Mouse (Mus musculus): ENCODE results near the gene Safb. TPM values are rescaled to one million over a fixed set of nuclear protein-coding genes. Genes with fewer than 3 reads are reported as not detected.

The Safb gene
- total RNA-seq (2021) = 100 to 1,000 TPM; 178 to 183 TPM

GRCm38 (mm10) chr17:56584257-56585130 is at the start of gene Safb, which contains the start of gene Safb2:
Safb (plus strand) TSS chr17:56584825.
Safb2 (minus strand) TSS chr17:56584585.
- DNase-seq = peak; percentile 100

GRCm38 (mm10) chr17:56536192-56536591 is 48.4 kb upstream of the Safb start:
- peak in 1 of 2 experiments; percentile 54 for DNase-seq

GRCm38 (mm10) chr17:56536874-56537273 is 47.8 kb upstream of the Safb start:
- no peak for DNase-seq

GRCm38 (mm10) chr17:56537912-56538311 is 46.7 kb upstream of the Safb start:
- DNase-seq = peak in 1 of 2 experiments; percentile 34

GRCm38 (mm10) chr17:56540562-56540975 is 44.1 kb upstream of the Safb start:
- peak in 1 of 2 experiments; percentile 1 for DNase-seq

GRCm38 (mm10) chr17:56542736-56543135 is 41.9 kb upstream of the Safb start:
- DNase-seq = peak in 1 of 2 experiments; percentile 13

GRCm38 (mm10) chr17:56543684-56544224 is 40.9 kb upstream of the Safb start:
- peak in 1 of 2 experiments; percentile 1 for DNase-seq

- no peak for DNase-seq
These were observed 39.8 kb upstream of the Safb start for GRCm38 (mm10) chr17:56544699-56545387.

GRCm38 (mm10) chr17:56545945-56546344 is 38.7 kb upstream of the Safb start:
- peak in 1 of 2 experiments; percentile 1 for DNase-seq

- peak in 1 of 2 experiments; percentile 1 for DNase-seq
These were observed 38.0 kb upstream of the Safb start for GRCm38 (mm10) chr17:56546576-56546975.

GRCm38 (mm10) chr17:56547116-56547845 is 37.3 kb upstream of the Safb start:
- DNase-seq = peak in 1 of 2 experiments; percentile 22

- DNase-seq = peak in 1 of 2 experiments; percentile 5
These were observed 36.6 kb upstream of the Safb start for GRCm38 (mm10) chr17:56547846-56548604.

GRCm38 (mm10) chr17:56548605-56549105 is 36.0 kb upstream of the Safb start:
- peak in 1 of 2 experiments; percentile 1 for DNase-seq

- peak; percentile 6 to 10 for DNase-seq
These were observed 33.7 kb upstream of the Safb start for GRCm38 (mm10) chr17:56550784-56551475.

GRCm38 (mm10) chr17:56551841-56552581 is 32.6 kb upstream of the Safb start:
- DNase-seq = peak; percentile 33 to 37

- DNase-seq = peak; percentile 80 to 81
These were observed 31.8 kb upstream of the Safb start for GRCm38 (mm10) chr17:56552781-56553363.

- DNase-seq = no peak
These were observed 30.5 kb upstream of the Safb start, which contains the start of gene Gm20219 for GRCm38 (mm10) chr17:56554122-56554551. Gm20219 (minus strand) TSS chr17:56554387.

GRCm38 (mm10) chr17:56558448-56558847 is 26.2 kb upstream of the Safb start:
- DNase-seq = peak; percentile 69 to 73

- no peak for DNase-seq
These were observed 25.2 kb upstream of the Safb start for GRCm38 (mm10) chr17:56559386-56559785.

Measured in layer of hippocampus, postnatal 36 days (tissue).